Mouse (Mus musculus) G1E-ER4 (cell line): ENCODE results near the gene Lrrc8a. TPM values are rescaled to one million over a fixed set of nuclear protein-coding genes. Genes with fewer than 3 reads are reported as not detected.

Source experiments
- GATA1 ChIP-seq: IDR thresholded peaks from one replicate; pipeline ENCODE4 v1.8.0; 2012; ENCODE audit warnings: low read length, inconsistent platforms
- polyA plus RNA-seq: library from polyadenylated mRNA; stranded (reverse); fragments of >175 nt; gene quantifications from 2 replicates; pipeline ENCODE4 v1.2.3, GENCODE M21; 2012

Gene Lrrc8a
- polyA plus RNA-seq, 1 experiment = 3.8 TPM

- TF ChIP-seq GATA1 = no peak
Measured at GRCm38 (mm10) chr2:30299525-30299924, 62.0 kb downstream of the Lrrc8a start.

- TF ChIP-seq GATA1 = no peak
Measured at GRCm38 (mm10) chr2:30299966-30300365, 62.5 kb downstream of the Lrrc8a start.

- TF ChIP-seq GATA1 = no peak
Measured at GRCm38 (mm10) chr2:30306087-30306486, 68.6 kb downstream of the Lrrc8a start.

GRCm38 (mm10) chr2:30309351-30309750 lies 71.8 kb downstream of the Lrrc8a start:
- TF ChIP-seq GATA1 = no peak

- TF ChIP-seq GATA1 = no peak
Measured at GRCm38 (mm10) chr2:30311481-30311880, 74.0 kb downstream of the Lrrc8a start.

Other genes with a start within 250 kb of the Lrrc8a start
- 29.5 and 36.5 TPM in 2 replicates for gene Wdr34, start 188.8 kb upstream of the Lrrc8a start, polyA plus RNA-seq
- gene Set, start 180.3 kb upstream of the Lrrc8a start, polyA plus RNA-seq = 618 and 765 TPM in 2 replicates
- gene Pkn3, start 160.0 kb upstream of the Lrrc8a start, polyA plus RNA-seq = 26.9 and 29.7 TPM in 2 replicates
- 42.0 and 45.2 TPM in 2 replicates for gene Zdhhc12, start 144.1 kb upstream of the Lrrc8a start, polyA plus RNA-seq
- gene Zer1, start 113.1 kb upstream of the Lrrc8a start, polyA plus RNA-seq = 11.1 and 18.6 TPM in 2 replicates
- 26.0 and 27.7 TPM in 2 replicates for gene Tbc1d13, start 104.0 kb upstream of the Lrrc8a start, polyA plus RNA-seq
- 53.8 and 67.9 TPM in 2 replicates for gene Endog, start 66.2 kb upstream of the Lrrc8a start, polyA plus RNA-seq
- gene Spout1, start 59.3 kb upstream of the Lrrc8a start, polyA plus RNA-seq = 50.7 and 54.1 TPM in 2 replicates
- 4.8 and 16.9 TPM in 2 replicates for gene Kyat1, start 31.9 kb upstream of the Lrrc8a start, polyA plus RNA-seq
- gene Gm28035, start 2.9 kb downstream of the Lrrc8a start, polyA plus RNA-seq = 0.53 and 2.0 TPM in 2 replicates
- 0.10 and 0.15 TPM in 2 replicates for gene Phyhd1, start 28.5 kb downstream of the Lrrc8a start, polyA plus RNA-seq
- gene Gm28038, start 43.3 kb downstream of the Lrrc8a start, polyA plus RNA-seq = not detected in 2 replicates
- gene Dolk, start 48.6 kb downstream of the Lrrc8a start, polyA plus RNA-seq = 5.8 and 8.4 TPM in 2 replicates
- 108 and 109 TPM in 2 replicates for gene Nup188, start 48.7 kb downstream of the Lrrc8a start, polyA plus RNA-seq
- gene Sh3glb2, start 121.6 kb downstream of the Lrrc8a start, polyA plus RNA-seq = 38.7 and 40.7 TPM in 2 replicates
- gene Miga2, start 126.5 kb downstream of the Lrrc8a start, polyA plus RNA-seq = 16.3 and 17.9 TPM in 2 replicates
- gene Dolpp1, start 154.5 kb downstream of the Lrrc8a start, polyA plus RNA-seq = 24.4 and 31.5 TPM in 2 replicates
- 35.7 and 40.4 TPM in 2 replicates for gene Crat, start 178.1 kb downstream of the Lrrc8a start, polyA plus RNA-seq
- gene Ptpa, start 178.3 kb downstream of the Lrrc8a start, polyA plus RNA-seq = 1,075 and 1,193 TPM in 2 replicates
- gene Ier5l, start 236.5 kb downstream of the Lrrc8a start, polyA plus RNA-seq = not detected in 2 replicates